Mouse (Mus musculus) frontal cortex, adult 2 months (tissue): ENCODE results near the gene Rpusd1. TPM values are rescaled to one million over a fixed set of nuclear protein-coding genes. Genes with fewer than 3 reads are reported as not detected.
"Not testable (repeated sequence)": the region's sequence is repeated elsewhere in the genome, so short reads cannot be mapped to it uniquely, and the experiment has no call there.

Experiments
- DNase-seq, 2 experiments: peaks; one replicate each; pipeline ENCODE4 v3.0.0; 2022; ENCODE audit warnings: low spot score in 1 of 2; ENCODE audit errors: extremely low spot score in 1 of 2
- polyA plus RNA-seq: library from polyadenylated mRNA; depleted of rRNA; stranded (reverse); fragments of >200 nt; gene quantifications from 2 replicates; pipeline ENCODE4 v1.2.3, GENCODE M21; 2012

Rpusd1 gene
- polyA plus RNA-seq, 1 experiment, result 98.8 TPM

GRCm38 (mm10) chr17:25735246-25735645 is 7.8 kb downstream of the Rpusd1 start:
- no peak for DNase-seq

- DNase-seq, result no peak
These were observed 8.3 kb downstream of the Rpusd1 start, which contains the start of gene Mslnl for GRCm38 (mm10) chr17:25735745-25736144. TSS of gene Mslnl (plus strand) at chr17:25736042.

- no peak for DNase-seq
These were observed 11.4 kb downstream of the Rpusd1 start for GRCm38 (mm10) chr17:25738861-25739260.

GRCm38 (mm10) chr17:25741471-25741870 is 14.0 kb downstream of the Rpusd1 start:
- DNase-seq, result not testable (repeated sequence)

- DNase-seq, result no peak
These were observed 16.4 kb downstream of the Rpusd1 start for GRCm38 (mm10) chr17:25743831-25744230.

GRCm38 (mm10) chr17:25744311-25744710 is 16.8 kb downstream of the Rpusd1 start:
- DNase-seq, result no peak

- no peak for DNase-seq
These were observed 20.8 kb downstream of the Rpusd1 start for GRCm38 (mm10) chr17:25748238-25748637.

GRCm38 (mm10) chr17:25749314-25749713 is 21.8 kb downstream of the Rpusd1 start:
- DNase-seq, result no peak

- DNase-seq, result no peak
These were observed 24.0 kb downstream of the Rpusd1 start for GRCm38 (mm10) chr17:25751446-25751845.

GRCm38 (mm10) chr17:25754241-25754640 is 26.8 kb downstream of the Rpusd1 start, which contains the start of gene Msln:
TSS of gene Msln (minus strand) at chr17:25754378.
- DNase-seq, result no peak

GRCm38 (mm10) chr17:25755086-25755485 is 27.6 kb downstream of the Rpusd1 start:
- DNase-seq, result no peak

GRCm38 (mm10) chr17:25755627-25756377 is 28.3 kb downstream of the Rpusd1 start:
- no peak for DNase-seq

GRCm38 (mm10) chr17:25756378-25757242 is 29.1 kb downstream of the Rpusd1 start:
- no peak for DNase-seq

- no peak for DNase-seq
These were observed 30.2 kb downstream of the Rpusd1 start for GRCm38 (mm10) chr17:25757691-25758090.

GRCm38 (mm10) chr17:25760148-25760547 is 32.7 kb downstream of the Rpusd1 start:
- DNase-seq, result peak in 1 of 2 experiments; percentile 67

- peak in 1 of 2 experiments; percentile 77 for DNase-seq
These were observed 34.1 kb downstream of the Rpusd1 start for GRCm38 (mm10) chr17:25761561-25761970.

GRCm38 (mm10) chr17:25762591-25762990 is 35.1 kb downstream of the Rpusd1 start:
- no peak for DNase-seq

GRCm38 (mm10) chr17:25765886-25766285 is 38.4 kb downstream of the Rpusd1 start:
- DNase-seq, result no peak

- no peak for DNase-seq
These were observed 41.9 kb downstream of the Rpusd1 start for GRCm38 (mm10) chr17:25769331-25769730.

GRCm38 (mm10) chr17:25773549-25774120 is 46.2 kb downstream of the Rpusd1 start, which contains the start of gene Narfl:
TSS of gene Narfl (plus strand) at chr17:25773776.
- peak; percentile 96 to 100 for DNase-seq
